Mouse (Mus musculus) layer of hippocampus, adult 9-11 months (tissue): ENCODE data around the gene Atat1.

ENCODE experiments used
- DNase-seq: peaks from one replicate; pipeline ENCODE4 v3.0.0; 2022

Atat1 gene

GRCm38 (mm10) chr17:35870884-35871696 is 38.8 kb downstream of the Atat1 start:
- no peak for DNase-seq

- DNase-seq = peak; percentile 84
Measured at GRCm38 (mm10) chr17:35870151-35870883, 39.6 kb downstream of the Atat1 start.

GRCm38 (mm10) chr17:35869346-35870067 is 40.4 kb downstream of the Atat1 start:
- DNase-seq = no peak

GRCm38 (mm10) chr17:35868961-35869345 is 40.9 kb downstream of the Atat1 start:
- no peak for DNase-seq

- DNase-seq = peak; percentile 31
Measured at GRCm38 (mm10) chr17:35868165-35868820, 41.6 kb downstream of the Atat1 start.

- DNase-seq = no peak
Measured at GRCm38 (mm10) chr17:35866911-35867890, 42.7 kb downstream of the Atat1 start.

- no peak for DNase-seq
Measured at GRCm38 (mm10) chr17:35866281-35866831, 43.5 kb downstream of the Atat1 start.

GRCm38 (mm10) chr17:35865481-35866280 is 44.2 kb downstream of the Atat1 start, which contains the start of gene Ppp1r18:
Gene Ppp1r18, plus strand, starts transcription at chr17:35865593.
- DNase-seq = peak; percentile 21

- no peak for DNase-seq
Measured at GRCm38 (mm10) chr17:35864832-35865353, 45.0 kb downstream of the Atat1 start.

- peak; percentile 86 for DNase-seq
Measured at GRCm38 (mm10) chr17:35861198-35861857, 48.5 kb downstream of the Atat1 start, which contains the start of gene Nrm. Gene Nrm, plus strand, starts transcription at chr17:35861318.

GRCm38 (mm10) chr17:35860831-35861197 is 49.1 kb downstream of the Atat1 start:
- DNase-seq = no peak

- no peak for DNase-seq
Measured at GRCm38 (mm10) chr17:35859835-35860234, 50.0 kb downstream of the Atat1 start.

- no peak for DNase-seq
Measured at GRCm38 (mm10) chr17:35859371-35859770, 50.5 kb downstream of the Atat1 start.

GRCm38 (mm10) chr17:35850974-35851373 is 58.9 kb downstream of the Atat1 start:
- DNase-seq = no peak

- DNase-seq = peak; percentile 62
Measured at GRCm38 (mm10) chr17:35848112-35848511, 61.8 kb downstream of the Atat1 start.
